ENCODE assay signal across 8 mouse cellular contexts in genomic region chr1:191821326-191822091, GRCm38 (mm10). TPM values are rescaled to one million over a fixed set of nuclear protein-coding genes. Genes with fewer than 3 reads are reported as not detected.
DNase-seq lines count a peak whose midpoint lies in the region; ATAC-seq lines count a peak whose summit lies in the region.

TSS of gene Nek2 (plus strand) at chr1:191821444.

- no peaks in the 10 kb centered on the region for H3K36me3 ChIP-seq in hindbrain, embryonic 15.5 days

- WGBS in hindbrain, embryonic 15.5 days, result under 1% methylated on average over 79 of the region's 79 CpGs

- peak within 1 kb of the TSS; percentile 65 for H3K4me3 ChIP-seq in hindbrain, embryonic 15.5 days

- ATAC-seq in hindbrain, embryonic 15.5 days (ENCODE audit: low FRiP score, low read depth), result peak; percentile 96

- peaks cover 16% of the 10 kb centered on the region for H3K4me1 ChIP-seq in hindbrain, embryonic 15.5 days (replicated peaks)

- peak within 1 kb of the TSS; percentile 93 for H3K4me2 ChIP-seq in hindbrain, embryonic 15.5 days

- peak within 1 kb of the TSS; percentile 44 for H3K9ac ChIP-seq in hindbrain, embryonic 15.5 days

- H3K27ac ChIP-seq in hindbrain, embryonic 15.5 days (replicated peaks), result 0 out of 2 replicates have a peak within 1 kb of the TSS, but pooled peaks have one; percentile 27

- H3K27me3 ChIP-seq in hindbrain, embryonic 15.5 days, result no peaks in the 10 kb centered on the region

- DNase-seq in R1 (ENCODE audit: low read depth, low spot score), result peak; percentile 100
- DNase-seq in cerebellum, postnatal 25 days, result peak; percentile 96
- DNase-seq in frontal cortex, postnatal 25 days (ENCODE audit: low spot score in 2 of 2), result peak; percentile 97 to 98
- peak; percentile 97 for DNase-seq in left cerebral cortex, adult 11 months (ENCODE audit: low spot score)
- DNase-seq in lung, postnatal 4 days, result peak; percentile 97 to 98
- peak; percentile 99 for DNase-seq in retina, postnatal 7 days (ENCODE audit: low read depth, low spot score)
- DNase-seq in urinary bladder, adult 2 months (ENCODE audit: low spot score), result peak; percentile 79

- H3K9me3 ChIP-seq in hindbrain, embryonic 15.5 days, result no peaks in the 10 kb centered on the region

RNA-seq across cellular contexts. Expression of gene Nek2, which starts in this region (rescaled TPM):
- polyA plus RNA-seq in hindbrain, embryonic 15.5 days (2015; fragmentation: Nextera tagmentation; extraction: Ambion mirVana), result 8.6 and 11.1 TPM in 2 replicates
- polyA plus RNA-seq in urinary bladder, adult 2 months (2012; rRNA removed), result 0.81 and 1.1 TPM in 2 replicates

Comparison
In these comparisons a context has a peak if more than half of its experiments do, and no peak if none do; other contexts are left out.
1. Peak in every context shown above with its lines: DNase-seq, ATAC-seq, H3K4me3 ChIP-seq and H3K27ac ChIP-seq.